Mouse (Mus musculus): Measurements from ENCODE around the gene Gzmm.

DNA sequence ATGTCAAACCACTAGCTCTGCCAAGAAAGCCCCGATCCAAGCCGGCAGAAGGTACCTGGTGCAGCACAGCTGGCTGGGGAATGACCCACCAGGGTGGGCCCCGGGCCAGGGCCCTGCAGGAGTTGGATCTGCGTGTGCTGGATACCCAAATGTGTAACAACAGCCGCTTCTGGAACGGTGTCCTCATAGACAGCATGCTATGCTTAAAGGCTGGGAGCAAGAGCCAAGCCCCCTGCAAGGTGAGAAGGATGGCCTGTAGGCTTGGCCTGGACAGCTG is 5.5 kb downstream of the Gzmm start:
- TF ChIP-seq CTCF (IDR thresholded peaks at IDR 0.05; ENCODE audit: borderline replicate concordance, extremely low read depth, insufficient read depth, insufficient read length) (no peak), POLR2A (IDR thresholded peaks at IDR 0.05; ENCODE audit: borderline replicate concordance, extremely low read depth, insufficient read depth, insufficient read length, poor library complexity, severe bottlenecking) (no peak)

Measured in brain, embryonic 14.5 days (tissue).